Mouse (Mus musculus) cerebellum, postnatal 25 days (tissue): ENCODE measurements around the gene Sdccag8.

Source experiments
- DNase-seq, 2 experiments: peaks; one replicate each; pipeline ENCODE4 v3.0.0; 2021; ENCODE audit warnings: mixed read lengths in 2 of 2

Sdccag8 gene

DNA sequence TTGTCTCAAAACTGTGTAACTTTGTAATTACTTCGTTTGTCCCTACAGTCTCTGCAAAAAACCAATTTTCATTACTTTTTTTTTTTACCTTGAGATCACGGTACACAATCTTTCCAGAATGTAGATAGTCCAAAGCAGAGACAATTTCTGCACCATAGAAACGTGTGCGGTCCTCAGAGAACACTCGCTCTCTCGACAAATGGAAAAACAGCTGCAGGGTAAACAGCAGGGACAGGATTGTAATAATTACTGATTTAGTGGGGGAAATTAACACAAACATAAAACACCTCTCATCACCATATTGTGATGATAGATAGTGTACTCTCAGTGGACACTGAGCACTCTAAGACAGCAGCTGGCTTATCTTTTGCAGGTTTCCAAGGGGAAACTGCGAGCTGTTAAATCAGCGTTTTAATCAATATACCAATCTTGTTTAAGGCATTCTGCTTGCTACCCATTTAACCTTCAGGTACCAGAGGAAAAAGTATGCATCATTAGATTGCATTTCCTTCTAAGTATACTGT lies 252.7 kb downstream of the Sdccag8 start:
- DNase-seq: no peak

DNA sequence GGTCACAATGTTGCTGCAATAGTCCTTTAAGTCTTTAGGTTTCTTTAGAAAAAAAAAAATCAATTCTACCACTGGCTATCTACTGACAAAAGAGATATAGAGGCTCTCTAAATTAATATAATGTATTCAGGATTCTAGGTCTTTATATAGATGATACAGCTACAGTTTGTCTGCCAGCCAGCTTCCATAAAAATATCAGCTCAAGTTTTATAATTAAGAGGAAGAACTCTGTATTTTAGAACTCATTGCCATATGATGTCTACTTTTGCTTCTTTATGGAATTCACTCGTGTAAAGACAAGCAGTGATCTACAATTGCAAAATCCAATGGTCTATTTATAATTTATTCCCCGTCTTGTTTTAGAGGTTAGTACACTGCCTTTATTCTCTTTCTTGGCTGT lies 254.7 kb downstream of the Sdccag8 start:
- DNase-seq: no peak
